Mouse (Mus musculus) lung, postnatal 14 days (tissue): ENCODE results near the gene Fam240a.

ENCODE experiments used
- DNase-seq: peaks from one replicate; pipeline ENCODE4 v3.0.0; 2021

The Fam240a gene

DNA sequence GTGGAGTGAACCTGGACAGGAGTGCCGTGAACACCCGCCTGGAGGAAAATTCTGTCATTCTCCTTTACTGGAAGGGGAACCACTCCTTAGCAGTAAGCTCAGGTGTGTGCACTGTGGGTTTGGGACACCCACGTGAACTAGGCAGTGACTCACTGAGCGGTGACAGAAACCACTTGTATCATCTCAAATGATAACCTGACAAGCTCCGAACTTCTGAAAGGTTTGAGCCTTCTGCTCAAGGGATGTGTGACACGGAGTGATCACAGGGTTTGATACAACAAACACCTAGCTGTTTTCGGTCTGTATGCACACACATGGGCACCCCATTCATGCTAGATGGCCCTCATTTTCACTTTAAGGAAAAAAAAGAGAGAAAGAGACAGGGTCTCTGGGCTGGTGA, at the start of gene Fam240a:
TSS of gene Fam240a (minus strand) at position 76 of the 400 bp plus-strand sequence.
- DNase-seq = no peak

DNA sequence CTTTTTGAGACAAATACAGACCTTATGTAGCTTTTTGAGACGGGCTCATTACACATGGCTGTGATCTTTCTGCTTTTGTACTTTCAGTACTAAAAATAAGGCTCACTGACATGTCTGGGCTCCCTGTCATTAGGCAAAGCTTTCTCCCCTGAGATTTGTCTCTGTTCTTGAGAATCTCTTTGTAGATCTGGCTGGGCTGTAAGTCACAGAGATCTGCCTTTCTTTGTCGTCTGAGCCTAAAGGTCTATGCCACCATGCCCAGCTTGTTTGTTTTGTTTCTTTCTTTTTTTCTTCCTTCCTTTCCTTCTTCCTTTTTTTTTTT, 49.2 kb upstream of the Fam240a start:
- no peak for DNase-seq

DNA sequence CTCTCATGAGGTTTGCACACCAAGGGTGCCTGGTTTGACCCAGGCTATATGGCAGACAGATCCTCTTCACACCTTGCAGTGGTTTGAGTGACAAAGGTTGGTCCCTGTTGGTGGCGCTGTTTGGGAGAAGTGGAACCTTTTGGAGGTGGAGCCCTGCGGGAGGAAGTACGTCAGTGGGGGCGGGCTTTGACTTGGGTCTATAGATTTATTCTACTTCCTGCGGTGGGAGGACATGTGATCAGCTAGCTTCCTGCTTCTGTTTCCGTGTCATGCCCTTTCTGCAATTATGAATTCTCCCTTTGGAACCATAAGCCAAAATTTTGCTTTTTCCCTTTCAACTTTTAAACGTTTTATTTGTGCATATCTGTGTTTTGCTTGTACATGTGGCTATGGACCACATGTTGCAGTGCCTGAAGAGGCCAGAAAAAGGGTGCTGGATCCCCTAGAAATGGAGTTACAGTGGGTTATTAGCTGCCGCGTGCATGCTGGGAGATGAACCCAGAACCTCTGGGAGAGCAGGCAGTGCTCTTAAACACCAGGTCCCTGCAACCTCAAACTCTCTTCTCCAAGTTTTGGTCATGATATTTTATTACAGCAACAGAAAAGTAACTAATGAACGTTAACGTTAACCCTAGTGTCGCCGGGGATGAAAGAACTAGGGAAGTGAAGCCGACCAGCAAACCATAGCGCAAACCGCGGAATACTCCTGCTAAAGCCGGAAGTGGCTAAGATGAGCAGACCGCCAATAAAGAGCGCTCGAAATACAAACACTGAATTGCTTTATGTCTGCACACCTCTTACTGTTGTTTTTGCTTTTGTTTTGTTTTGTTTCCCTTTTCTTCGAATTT, 48.6 kb upstream of the Fam240a start:
- DNase-seq = no peak

DNA sequence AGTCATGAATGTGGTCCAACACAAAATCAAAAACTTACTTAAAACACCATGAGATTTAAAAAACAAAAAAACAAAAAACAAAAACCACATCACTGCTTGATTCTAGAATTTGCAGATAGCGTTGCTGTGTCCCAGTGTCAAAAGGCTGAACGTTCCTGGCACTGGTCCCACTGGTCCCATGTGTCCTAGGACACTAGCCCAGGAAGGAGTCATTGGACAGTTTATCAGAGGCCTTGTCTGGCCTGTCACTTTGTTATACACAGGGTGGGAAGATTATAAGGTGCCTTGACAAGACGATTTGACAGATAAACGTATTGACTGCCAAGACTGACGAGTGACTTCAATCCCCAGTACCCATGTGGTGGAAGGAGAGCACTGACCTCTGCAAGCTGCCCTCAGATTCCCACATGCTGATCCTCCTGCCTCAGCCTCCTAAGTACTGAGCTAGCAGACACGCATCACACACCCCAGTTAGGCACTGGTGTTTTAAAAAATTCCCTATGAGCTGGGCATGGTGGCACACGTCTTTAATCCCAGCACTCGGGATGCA, 47.0 kb upstream of the Fam240a start:
- DNase-seq = no peak

DNA sequence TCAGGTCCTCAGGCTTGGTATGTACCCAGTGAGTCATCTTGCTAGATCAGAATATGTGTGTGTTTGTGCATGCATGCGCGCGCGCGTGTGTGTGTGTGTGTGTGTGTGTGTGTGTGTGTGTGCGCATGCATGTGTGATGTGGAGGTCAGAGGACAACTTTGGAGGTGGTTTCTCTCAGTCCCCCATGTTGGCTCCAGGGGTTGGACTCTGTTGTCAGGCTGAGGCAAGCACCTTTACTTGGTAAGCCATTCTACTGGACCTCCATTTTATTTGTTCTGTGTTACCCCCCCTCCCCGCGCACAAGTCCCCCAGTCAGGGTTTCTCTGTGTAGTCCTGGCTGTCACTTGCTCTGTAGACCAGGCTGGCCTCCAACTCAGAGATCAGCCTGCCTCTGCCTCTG, 44.7 kb upstream of the Fam240a start:
- no peak for DNase-seq

DNA sequence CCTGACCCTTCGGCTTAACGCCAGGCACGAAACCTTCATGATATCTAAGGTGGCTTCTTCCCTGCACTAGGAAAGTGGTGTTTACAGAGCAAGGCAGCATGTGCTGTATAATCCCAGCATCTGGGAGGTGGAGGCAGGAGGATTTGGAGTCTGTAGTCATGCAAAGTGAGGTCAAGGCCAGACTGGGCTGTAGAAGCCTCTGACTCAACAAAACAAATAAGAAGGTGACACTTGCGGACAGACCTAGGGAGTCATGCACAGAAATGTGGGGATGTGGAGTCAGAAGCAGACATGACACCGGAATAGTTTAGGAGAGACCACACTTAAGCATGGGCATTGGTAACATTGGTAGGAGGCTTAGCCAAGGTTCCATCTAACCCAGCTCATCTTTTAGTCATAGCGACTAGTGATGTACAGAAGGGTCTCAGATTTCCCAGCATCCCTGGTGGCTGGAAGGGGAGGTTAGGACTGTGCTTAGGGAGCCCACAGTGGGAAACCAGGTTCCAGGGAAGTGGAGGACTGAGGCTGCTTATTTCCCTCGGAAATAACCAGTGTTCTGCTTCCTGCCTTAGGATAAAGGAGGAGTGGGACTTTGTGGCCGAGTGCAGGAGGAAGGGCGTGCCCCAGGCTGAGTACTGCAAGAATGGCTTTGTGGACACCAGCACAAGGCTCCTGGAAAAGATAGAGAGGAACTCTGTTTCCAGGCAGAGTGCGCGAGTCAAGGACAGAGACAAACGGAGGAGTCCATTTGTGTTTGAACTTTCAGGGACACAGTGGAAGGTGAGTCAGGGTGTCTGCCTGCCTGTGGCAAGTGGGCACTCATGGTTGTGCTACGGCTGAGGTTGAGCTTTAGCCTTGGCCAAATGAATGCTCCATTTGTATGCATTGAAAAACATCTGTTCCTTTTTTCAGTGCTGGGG, 43.8 kb upstream of the Fam240a start:
- no peak for DNase-seq

DNA sequence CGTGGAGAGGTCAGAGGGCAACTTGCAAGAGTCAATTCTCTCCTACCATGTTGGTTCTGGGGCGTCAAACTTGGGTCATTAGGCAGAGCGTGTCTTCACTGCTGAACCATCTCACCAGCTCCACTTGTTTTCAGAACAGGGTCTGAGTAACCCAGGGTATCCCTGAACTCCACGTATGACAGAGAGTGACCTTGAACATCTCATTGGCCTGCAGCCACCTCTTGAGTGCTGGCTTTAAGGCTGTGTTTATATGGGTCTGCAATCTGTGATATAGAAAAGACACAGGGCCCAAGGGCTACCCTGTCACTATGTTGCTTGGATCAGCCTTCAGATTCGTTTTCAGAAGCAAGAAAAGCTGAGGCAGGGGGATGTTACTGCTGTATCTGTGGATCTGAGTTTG, 43.0 kb upstream of the Fam240a start:
- DNase-seq = no peak

DNA sequence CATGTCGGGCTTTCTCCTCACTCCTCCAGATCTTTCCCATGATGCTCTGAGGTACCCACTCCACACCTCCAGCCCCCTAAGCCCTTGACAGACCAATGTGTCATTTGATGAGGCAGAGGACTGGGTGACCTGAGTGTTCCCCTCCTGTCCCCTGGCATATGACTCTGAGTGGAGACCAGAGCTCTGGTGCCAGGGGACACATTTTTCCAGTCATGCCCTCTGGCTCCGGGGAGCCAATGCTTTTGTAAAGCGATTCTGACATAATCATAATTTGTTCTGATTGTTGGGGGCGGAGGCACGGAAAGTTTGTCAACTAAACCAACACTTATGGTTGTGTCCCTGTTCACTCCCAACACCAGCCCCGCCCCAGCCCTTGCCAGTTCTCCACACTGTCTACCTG, 39.3 kb upstream of the Fam240a start:
- no peak for DNase-seq

DNA sequence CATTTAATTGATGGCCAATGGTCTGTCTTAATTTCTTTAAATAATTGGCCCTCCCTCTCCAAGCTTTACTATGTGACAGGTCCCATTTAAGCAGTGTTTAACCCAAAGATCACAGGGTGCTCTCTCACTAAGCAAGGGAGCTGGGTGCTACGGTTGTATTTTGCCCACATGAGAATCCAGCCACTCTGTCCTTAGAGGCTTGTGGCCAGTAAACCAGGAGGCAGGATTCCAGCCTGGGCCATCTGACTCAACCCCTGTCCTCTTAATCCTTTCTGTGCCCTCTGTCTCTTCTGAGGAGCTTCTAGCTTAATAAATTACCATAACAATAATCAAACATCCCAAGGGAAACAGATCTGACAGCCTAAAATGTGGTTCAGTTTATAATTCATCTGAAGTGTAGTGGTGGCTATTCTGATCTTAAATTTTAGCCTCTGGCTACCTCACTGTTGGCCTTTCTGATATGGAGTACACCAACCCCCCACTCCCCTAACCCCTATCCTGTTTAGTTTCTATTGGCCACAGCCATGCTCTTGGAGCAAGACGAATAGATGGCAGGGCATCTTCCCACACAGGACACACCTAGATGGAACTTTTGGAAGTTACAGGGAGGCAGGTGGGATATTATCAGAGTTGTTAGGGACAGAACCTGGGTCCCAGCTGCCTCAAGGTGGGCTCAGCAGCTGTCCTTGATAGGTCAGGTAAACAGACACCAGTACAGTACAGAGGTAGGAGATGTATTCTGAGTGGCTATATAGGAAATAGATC, 38.2 kb upstream of the Fam240a start:
- DNase-seq = no peak

DNA sequence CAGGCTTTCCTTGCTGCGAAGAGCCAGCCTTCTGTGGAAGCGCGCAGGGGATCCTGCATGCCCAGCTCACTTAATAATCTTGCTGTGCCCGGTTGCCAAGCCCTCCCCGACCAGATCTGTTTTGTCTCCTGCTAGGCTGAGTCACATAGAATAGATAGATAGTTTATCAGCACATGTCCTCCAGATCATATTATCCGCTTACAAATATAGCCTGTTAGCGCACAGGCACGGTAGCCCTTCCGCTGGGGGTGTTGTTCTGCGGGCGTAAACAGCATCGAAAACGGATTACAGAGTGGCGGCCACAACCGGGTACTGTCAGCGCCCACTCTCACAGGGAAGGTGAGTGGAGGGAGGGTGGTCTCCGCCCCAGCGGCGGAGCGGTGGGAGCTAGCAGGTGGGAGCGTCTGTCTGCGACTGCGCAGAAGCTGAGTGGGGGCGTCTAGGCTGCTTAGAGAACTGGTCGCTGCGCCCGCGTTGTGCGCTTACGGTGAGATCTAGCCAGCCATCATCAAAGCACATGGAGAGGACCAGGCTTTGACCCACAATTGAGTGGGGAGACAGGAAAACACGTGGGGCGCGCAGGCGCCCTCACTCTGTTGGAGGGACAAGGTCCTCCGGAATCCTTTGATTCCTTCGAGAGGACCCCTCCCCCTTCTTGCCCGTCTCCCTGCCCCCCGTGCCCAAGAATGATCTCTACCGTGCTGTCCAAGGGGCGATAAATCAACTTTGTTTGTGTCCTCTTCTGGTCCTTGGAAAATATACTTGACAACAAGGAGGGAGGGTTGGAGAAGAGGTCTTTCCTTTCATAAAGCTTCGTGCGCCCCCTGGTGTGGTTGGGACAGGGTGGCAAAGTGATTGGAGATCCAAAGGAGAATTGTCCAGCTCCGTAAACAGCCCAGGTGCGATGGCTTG, 37.1 kb upstream of the Fam240a start:
- peak; percentile 84 for DNase-seq

DNA sequence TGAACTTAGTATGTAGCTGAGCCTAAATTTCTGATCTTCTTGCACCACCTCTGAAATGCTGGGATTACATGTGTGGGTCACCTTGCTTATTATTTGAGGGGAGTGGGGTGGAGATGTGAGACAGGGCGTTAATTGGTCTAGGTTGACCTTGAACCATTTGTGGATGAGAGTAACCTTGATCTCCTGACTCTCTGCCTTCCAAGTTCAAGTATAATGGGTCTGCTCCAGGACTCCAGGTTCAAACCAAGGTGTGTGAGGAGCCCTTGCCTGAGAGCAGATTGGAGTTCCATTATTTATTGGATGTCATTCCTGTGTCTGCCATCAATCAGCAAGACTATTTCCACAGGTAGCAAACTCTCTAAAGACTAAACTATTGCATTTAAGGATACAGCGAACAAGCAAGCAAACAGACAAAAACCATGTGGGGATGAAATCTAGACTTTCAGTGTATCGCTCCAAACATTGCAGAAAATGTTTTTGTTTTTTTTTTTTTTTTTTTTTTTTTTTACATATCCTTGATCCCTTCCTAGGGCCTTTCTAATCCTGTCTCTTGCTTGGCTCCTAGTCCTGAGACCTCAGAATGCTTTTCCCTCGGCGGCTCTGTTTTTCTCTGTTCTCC, 36.4 kb upstream of the Fam240a start:
- no peak for DNase-seq

DNA sequence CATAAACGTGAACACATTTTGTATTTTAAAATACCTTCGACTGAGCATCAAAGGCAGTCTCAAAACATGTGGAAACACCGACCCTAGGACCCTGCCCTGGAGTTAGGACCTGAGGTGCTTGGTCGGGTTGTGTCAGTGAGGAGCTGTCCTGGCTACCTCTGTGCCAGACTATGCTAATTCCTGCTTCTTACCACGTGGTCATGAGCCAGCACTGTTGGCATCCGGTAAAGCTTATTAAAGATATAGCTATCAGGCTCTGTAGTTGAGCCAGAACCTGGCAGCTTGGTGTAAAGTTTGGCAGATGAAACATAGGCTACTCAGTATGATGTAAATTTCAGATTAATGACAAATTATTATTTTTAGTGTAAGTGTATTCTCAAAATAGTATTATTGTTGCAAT, 35.7 kb upstream of the Fam240a start:
- DNase-seq = no peak

DNA sequence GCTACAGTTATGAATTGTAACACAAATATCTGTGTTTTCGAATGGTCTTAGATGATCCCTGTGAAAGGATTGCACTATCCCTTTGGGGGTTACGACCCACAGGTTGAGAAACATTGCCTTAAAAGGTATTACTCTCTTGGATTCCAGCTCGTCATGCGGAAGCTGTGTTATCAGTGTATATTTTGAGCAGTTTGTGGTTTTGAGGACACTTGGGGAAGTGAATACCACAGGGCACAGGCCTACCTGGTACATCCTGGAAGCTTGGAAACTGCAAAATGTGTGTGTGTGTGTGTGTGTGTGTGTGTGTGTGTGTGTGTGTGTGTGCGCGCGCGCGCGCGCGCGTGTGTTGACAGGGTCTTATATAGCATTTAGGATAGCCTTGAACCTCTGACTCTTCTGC, 35.2 kb upstream of the Fam240a start:
- DNase-seq = no peak

DNA sequence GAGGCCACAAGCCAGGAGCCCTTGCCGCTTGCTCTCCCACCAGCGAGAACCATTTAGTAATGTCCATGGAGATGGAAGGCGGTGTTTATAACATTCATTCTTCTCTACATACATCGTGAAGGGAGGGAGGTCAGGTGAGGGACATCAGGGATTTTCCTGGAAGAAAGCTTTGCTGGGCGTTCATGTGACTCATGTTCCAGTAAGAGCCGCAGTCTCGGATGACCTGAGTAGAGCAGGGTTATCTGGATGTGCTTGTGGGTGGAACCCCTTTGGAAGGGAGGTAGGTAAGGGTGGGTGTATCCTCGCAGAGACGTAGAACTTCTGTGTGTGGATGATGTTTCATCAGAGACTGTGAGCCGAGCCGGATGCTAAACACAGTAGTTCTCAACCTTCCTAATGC, 34.7 kb upstream of the Fam240a start, which contains the start of gene Lrrc2:
TSS of gene Lrrc2 (plus strand) at position 149 of the 400 bp plus-strand sequence.
- no peak for DNase-seq

DNA sequence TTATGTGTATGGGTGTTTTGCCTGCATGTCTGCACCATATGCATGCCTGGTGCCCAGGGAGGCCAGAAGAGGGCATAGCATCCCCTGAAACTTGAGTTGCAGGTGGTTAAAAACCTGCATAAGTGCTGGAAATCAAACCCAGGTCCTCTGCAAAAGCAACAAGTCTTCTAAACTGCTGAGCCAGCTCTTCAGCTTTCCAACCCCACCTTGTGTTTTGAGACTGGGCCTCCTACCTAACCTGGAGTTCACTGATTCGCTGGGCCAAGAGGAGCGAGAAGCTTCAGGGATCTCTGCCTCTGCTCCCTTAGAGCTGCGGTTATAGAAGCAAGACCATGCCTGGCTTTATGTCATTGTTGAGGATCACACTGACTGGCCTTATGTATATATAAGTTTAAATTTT, 33.4 kb upstream of the Fam240a start:
- DNase-seq = no peak

DNA sequence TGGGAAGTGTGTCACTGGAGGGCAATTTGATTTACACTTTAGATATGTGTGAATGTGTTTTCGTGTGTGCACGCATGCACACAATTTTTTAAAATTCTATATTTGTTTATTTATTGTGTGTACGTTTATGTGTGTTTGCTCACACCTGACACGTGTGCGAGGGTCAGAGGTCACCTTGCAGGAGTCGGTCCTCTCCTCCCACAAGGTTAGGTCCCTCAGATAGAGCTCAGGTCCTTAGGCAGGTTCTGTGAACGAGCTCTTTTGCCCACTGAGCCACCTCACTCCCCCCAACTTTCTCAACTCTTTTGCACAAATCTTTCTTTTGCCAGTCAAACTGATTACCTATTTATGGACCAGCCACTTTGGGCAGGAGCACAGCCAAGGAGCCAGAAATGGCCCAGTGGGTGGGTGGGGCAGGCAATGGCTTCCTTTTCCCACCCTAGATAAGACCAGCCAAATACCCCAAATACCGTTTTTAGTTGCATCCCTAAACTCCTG, 32.2 kb upstream of the Fam240a start:
- no peak for DNase-seq

DNA sequence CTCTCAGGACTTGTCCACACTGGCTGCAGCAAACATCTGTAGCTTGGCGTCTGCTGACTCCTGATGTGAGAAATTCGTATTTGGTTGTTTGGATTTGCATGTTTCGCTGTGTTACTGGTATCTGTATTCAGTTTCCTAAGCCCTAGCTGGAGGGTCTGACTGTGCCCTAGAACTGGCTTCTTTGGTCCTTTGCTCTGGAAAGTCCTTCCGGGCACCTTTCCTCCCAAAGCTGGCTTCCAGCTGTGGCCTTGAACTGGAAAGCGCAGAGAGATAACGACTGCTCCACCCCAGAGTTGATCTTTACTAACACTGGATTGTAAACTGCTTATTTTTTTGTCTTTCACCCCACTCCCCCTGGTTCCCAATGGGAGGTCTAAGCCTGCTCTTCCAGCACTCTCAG, 31.2 kb upstream of the Fam240a start:
- DNase-seq = no peak

DNA sequence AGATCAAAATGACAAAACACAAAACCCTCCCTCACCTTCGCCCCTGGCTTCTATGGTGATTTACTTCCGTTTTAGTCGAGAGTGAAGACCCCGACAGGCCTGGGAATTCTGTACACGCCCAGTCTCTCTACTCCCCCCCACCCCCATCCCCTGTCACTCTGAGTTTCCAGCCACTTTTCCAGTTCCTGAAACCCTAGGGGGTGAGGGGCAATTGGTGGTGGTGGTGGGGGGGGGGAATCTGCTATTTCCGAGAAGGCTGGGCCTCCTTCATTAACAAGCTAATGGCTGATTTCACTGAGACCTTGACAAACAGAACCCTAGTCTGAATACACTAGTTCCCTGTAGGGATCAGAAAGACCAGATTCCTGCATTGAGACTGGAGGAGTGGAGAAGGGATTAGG, 30.6 kb upstream of the Fam240a start:
- DNase-seq = no peak

DNA sequence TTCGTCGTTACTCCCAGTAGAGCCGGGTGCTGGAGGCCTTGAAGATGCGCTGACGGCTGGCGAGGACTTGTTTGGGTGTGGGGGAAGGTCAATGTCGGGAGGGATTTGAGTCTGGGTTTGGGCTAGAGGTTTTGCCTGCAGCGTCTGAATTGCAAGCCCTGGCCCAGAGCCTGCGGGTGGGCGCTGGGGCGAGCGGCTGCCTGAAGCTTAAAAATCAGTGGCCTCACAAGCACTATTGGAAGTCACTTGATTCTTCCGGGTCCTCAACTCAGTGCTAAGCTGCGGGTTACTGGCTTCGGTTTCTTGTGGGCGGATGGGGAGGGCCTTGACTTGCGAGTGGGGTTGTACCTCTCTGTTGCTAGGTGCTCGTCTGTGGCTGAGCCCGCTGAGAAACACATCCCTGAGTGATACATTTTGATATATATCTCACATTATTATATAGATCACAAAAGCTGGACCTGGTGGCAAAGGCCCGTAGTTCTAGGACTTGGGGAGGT, 29.9 kb upstream of the Fam240a start:
- DNase-seq = no peak

DNA sequence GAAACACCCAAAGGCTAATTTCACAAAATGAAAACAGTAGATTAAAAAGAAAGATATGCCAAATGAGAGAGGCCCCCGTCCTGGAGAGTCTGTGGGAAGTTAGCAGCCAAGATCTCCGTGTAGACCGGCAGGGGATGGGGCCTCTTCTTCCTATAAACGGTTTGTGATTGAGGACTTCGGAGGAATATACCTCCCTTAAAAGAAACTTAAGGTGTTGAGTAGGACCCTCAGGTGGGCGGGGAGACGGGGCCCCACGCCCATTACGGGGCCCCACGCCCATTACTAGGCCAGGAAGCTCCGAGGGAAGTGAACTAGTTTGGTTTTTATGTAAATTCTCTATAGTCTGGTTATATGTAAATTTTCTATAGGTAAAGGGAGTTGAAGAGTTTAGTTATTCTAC, 29.3 kb upstream of the Fam240a start, which contains the start of gene Tdgf1:
TSS of gene Tdgf1 (minus strand) at position 233 of the 400 bp plus-strand sequence.
- DNase-seq = no peak

DNA sequence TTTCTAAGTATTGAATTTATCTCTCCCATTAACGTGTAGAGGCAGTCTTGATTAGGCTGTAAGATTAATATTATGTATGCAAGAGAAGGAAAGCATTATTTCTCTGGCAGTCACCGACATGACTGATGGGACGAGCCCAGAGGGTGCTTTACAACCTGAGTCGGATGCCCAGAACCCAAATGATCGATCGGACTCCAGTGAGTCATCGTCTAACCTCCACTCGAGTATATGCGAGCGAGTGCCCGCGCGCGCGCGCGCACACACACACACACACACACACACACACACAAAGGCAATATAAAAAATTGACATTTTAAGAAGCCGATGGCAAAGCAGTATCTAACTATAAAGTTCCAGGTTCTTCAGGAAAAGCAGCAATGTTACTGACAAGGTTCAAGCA, 28.7 kb upstream of the Fam240a start:
- DNase-seq = no peak
